Mouse (Mus musculus) hindbrain, postnatal 0 days (tissue): ENCODE data around the gene Phactr3. TPM values are rescaled to one million over a fixed set of nuclear protein-coding genes. Genes with fewer than 3 reads are reported as not detected.

Experiments
- ATAC-seq: fragments of 200-750 bp; cut with Nextera tagmentation; 2 replicates; pipeline ENCODE4 v1.8.0; 2017; ENCODE audit warnings: mild to moderate bottlenecking, moderate TSS enrichment, moderate library complexity
- DNase-seq: peaks from one replicate; pipeline ENCODE4 v3.0.0-alpha.2; 2015; ENCODE audit warnings: low spot score
- H3K27ac ChIP-seq: fragments of 300-500 bp; sonication (generic); 2 replicates; pipeline ENCODE4 v1.5.1; 2014; ENCODE audit warnings: mild to moderate bottlenecking
- H3K27me3 ChIP-seq: fragments of 300-500 bp; sonication (generic); 2 replicates; pipeline ENCODE4 v1.6.1; 2014; ENCODE audit warnings: low read length, mixed read lengths; ENCODE audit not compliant: insufficient read depth
- H3K36me3 ChIP-seq: fragments of 300-500 bp; sonication (generic); 2 replicates; pipeline ENCODE4 v1.6.1; 2014; ENCODE audit warnings: low read length, mixed read lengths; ENCODE audit not compliant: insufficient read depth
- H3K4me1 ChIP-seq: fragments of 300-500 bp; sonication (generic); 2 replicates; pipeline ENCODE4 v1.6.1; 2014; ENCODE audit warnings: antibody characterized with exemption, low read length, mixed read lengths; ENCODE audit not compliant: insufficient read depth
- H3K4me2 ChIP-seq: fragments of 300-500 bp; sonication (generic); 2 replicates; pipeline ENCODE4 v1.6.1; 2014; ENCODE audit warnings: low read depth, mild to moderate bottlenecking, low read length, moderate library complexity, mixed read lengths
- H3K4me3 ChIP-seq: fragments of 300-500 bp; sonication (generic); 2 replicates; pipeline ENCODE4 v1.5.1; 2014; ENCODE audit warnings: low read length
- H3K9ac ChIP-seq: fragments of 300-500 bp; sonication (generic); replicated peaks from 2 replicates; pipeline ENCODE4 v1.6.1; 2014; ENCODE audit warnings: mild to moderate bottlenecking, low read length, moderate library complexity, mixed read lengths
- H3K9me3 ChIP-seq: fragments of 300-500 bp; sonication (generic); 2 replicates; pipeline ENCODE4 v1.6.1; 2016; ENCODE audit warnings: low read length, mixed read lengths
- CTCF ChIP-seq: IDR thresholded peaks from 2 replicates; pipeline ENCODE4 v1.5.1; 2016; ENCODE audit warnings: antibody characterized with exemption, control low read depth, low read depth
- WGBS: fragments of 180-500 bp; shearing (Covaris S2); extraction: QIAGEN DNeasy Blood & Tissue Kit; methylation state at CpG from one replicate; pipeline ENCODE4 v1.1.7; 2014; 5-methylcytosine and 5-hydroxymethylcytosine counted together
- polyA plus RNA-seq: library from polyadenylated mRNA; unstranded; fragments of >200 nt; fragmentation: Nextera tagmentation; extraction: Ambion mirVana; gene quantifications from 2 replicates; pipeline ENCODE4 v1.2.1, GENCODE M21; 2015
- total RNA-seq: library from RNA; depleted of rRNA; stranded (reverse); fragments of >200 nt; gene quantifications from 2 replicates; pipeline ENCODE4 v1.2.3, GENCODE M21; 2014

Gene Phactr3
- total and polyA plus RNA-seq, 2 experiments from 2014 or later, result 66.2 to 92.7 TPM

DNA sequence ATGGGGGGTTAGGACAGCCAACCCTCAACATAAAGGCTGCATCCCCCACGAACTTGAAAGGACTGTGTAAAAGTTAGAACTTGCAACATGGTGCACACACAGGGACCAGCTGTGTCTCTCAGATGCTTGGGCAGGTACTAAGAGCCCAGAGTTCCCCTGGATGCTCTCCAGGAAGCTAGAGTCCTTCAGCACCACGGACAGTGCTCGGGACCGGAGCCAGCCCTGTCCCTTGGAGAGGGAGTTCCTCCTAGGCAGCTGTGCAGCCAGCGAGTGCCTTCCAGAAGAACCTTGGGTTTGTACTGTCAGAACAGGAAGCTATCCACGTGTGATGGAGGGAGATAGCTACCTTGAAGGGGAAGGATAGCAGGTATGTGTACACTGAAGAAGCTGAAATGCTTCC lies 158.4 kb downstream of the Phactr3 start:
- no peak for TF ChIP-seq CTCF
- WGBS, result 13% methylated on average over 6 of the region's 6 CpGs
- no peaks in the 10 kb centered on the region for H3K27me3 ChIP-seq
- H3K4me2 ChIP-seq, result no peak overlapping the region
- no peaks in the 10 kb centered on the region for H3K9me3 ChIP-seq
- ATAC-seq (no peak), DNase-seq (peak; percentile 53)
- no peak overlapping the region for H3K9ac ChIP-seq
- H3K36me3 ChIP-seq, result no peaks in the 10 kb centered on the region; the same call in 1 of the 2 replicates
- H3K4me3 ChIP-seq, result no peak overlapping the region
- H3K27ac ChIP-seq, result no peak overlapping the region
- H3K4me1 ChIP-seq, result no peaks in the 10 kb centered on the region

DNA sequence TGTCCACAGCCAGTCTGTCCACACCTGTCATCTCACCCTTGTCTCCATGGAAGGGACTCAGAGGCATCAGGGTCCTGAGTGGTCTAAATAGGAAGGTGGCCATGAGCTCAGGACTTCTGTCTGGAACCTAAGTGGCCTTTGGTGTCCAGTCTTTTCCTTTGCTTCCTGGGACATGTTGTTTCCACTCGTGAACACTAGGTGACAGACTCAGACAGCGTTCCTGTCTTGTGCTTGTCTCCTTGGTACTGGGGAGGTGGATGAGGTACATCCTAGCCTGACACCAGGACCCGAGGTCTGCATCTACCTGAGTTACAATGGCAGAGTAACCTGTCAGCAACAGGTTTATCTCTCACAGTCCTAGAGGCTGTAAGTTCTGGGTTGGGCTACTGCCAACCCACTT lies 162.4 kb downstream of the Phactr3 start:
- ATAC-seq, result no peak
- Histone ChIP-seq H3K27me3 (no peaks in the 10 kb centered on the region), H3K36me3 (no peaks in the 10 kb centered on the region), H3K4me2 (no peak overlapping the region), H3K4me1 (no peaks in the 10 kb centered on the region), H3K4me3 (no peak overlapping the region), H3K9ac (no peak overlapping the region), H3K27ac (no peak overlapping the region), H3K9me3 (no peaks in the 10 kb centered on the region)
- 55% methylated on average over 3 of the region's 3 CpGs for WGBS
- TF ChIP-seq CTCF, result peak; percentile 67
- DNase-seq, result no peak

DNA sequence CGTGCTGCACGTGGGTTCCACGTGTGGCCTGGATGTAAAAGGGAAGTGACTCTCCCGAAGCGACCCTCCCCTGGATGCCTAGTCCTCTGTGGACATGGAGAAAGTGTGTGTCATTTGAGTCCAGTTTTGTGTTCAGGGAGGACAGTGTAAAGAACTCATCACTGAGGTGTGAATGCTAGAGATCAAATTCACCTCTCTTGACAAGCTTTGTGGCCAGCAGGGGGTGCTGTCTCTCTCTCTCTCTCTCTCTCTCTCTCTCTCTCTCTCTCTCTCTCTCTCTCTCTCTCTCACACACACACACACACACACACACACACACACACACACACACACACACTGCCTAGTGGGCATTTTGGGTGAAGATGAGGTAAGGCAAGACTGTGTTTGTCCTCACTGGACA lies 168.5 kb downstream of the Phactr3 start:
- Histone ChIP-seq H3K27me3 (no peaks in the 10 kb centered on the region), H3K9me3 (no peaks in the 10 kb centered on the region), H3K4me2 (no peak overlapping the region), H3K4me3 (no peak overlapping the region), H3K36me3 (no peaks in the 10 kb centered on the region), H3K27ac (no peak overlapping the region), H3K9ac (no peak overlapping the region), H3K4me1 (no peaks in the 10 kb centered on the region)
- ATAC-seq (no peak), DNase-seq (peak; percentile 66)
- WGBS, result 84% methylated on average over 5 of the region's 5 CpGs
- TF ChIP-seq CTCF, result peak; percentile 69

DNA sequence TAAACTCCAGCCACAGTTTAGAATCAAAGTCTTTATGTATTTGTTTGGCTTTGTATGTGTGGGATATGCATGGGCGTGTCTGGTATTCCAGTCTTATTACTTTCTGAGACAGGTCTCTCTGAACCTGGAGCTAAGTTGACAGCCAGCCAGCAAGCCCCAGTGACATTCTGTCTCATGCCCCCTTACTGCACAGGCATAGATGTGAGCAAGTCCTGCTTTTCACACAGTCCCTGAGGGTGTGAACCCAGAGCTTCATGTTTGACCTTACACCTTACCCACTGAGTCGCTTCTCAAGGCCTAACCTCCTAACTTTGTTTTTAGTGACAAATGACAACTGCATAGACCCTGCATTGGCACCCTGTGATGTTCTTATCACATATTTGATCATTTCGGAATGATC lies 169.9 kb downstream of the Phactr3 start:
- no peak for ATAC-seq
- Histone ChIP-seq H3K4me2 (no peak overlapping the region), H3K4me1 (no peaks in the 10 kb centered on the region), H3K27ac (no peak overlapping the region), H3K27me3 (no peaks in the 10 kb centered on the region), H3K4me3 (no peak overlapping the region), H3K9me3 (no peaks in the 10 kb centered on the region), H3K9ac (no peak overlapping the region), H3K36me3 (no peaks in the 10 kb centered on the region)
- DNase-seq, result no peak
- WGBS, result 90% methylated on average over 3 of the region's 3 CpGs
- no peak for TF ChIP-seq CTCF

DNA sequence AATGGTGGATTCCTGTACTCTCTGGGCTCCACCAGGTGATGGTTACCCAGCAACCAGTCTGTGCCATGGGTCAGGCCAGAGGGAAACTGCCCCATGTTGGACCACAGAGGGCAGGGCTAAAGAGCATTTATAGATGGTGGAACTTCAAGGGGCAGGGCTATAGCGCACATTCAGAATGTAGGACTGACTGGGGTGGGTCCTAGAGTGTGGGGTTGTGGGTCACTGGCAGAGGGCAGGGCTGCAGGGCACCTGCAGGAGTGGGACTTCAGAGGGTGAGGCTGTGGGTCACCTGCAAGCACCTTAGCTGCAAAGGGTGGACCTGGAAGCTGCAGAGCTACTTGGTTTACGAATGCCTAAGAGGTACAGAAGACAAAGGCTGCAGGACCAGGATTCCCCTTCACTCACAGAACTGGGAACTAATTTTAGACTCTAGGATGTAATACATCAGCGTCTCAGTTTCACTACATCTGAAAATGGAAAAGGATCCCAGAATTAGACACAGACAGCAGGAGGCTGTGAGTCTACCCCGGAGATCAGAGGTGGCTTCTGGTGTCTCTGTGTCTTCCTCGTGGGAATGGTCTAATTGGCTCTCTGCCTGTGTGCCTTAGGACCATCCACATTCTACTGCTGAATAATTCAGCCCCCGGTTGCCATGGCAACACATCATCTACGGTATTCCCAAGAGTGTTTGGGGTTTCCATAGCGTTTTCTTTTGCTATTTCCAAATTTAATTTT lies 184.8 kb downstream of the Phactr3 start:
- no peak overlapping the region for H3K9ac ChIP-seq
- H3K4me3 ChIP-seq, result no peak overlapping the region
- 24% methylated on average over 8 of the region's 8 CpGs for WGBS
- no peak for TF ChIP-seq CTCF
- H3K27me3 ChIP-seq, result no peaks in the 10 kb centered on the region
- DNase-seq (peak; percentile 91), ATAC-seq (peak; percentile 73)
- peaks cover 18% of the 10 kb centered on the region; the same call in 1 of the 2 replicates for H3K4me1 ChIP-seq
- no peaks in the 10 kb centered on the region for H3K36me3 ChIP-seq
- H3K27ac ChIP-seq, result peak overlapping the region; percentile 55
- no peak overlapping the region for H3K4me2 ChIP-seq
- no peaks in the 10 kb centered on the region for H3K9me3 ChIP-seq

DNA sequence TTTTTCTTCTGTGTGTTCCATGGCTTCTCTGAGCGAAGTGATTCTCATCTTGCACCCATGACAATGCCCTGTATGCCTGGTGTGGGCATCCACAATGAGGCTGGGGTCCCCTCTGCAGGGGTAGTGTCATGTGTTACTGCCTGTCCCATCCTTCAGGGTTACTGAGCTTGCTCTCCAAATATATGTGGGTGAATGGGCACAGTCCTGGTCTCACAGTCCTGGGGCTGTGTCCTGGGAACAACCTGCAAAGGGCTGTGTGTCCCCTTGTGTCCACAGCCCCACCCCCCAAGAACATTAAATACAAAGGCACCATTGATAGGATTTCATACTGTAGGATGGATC lies 185.4 kb downstream of the Phactr3 start:
- H3K27me3 ChIP-seq, result no peaks in the 10 kb centered on the region
- H3K9me3 ChIP-seq, result no peaks in the 10 kb centered on the region
- peak; percentile 9 for DNase-seq
- H3K4me2 ChIP-seq, result no peak overlapping the region
- ATAC-seq, result peak; percentile 50
- WGBS, result 6% methylated on average over 1 of the region's 1 CpGs
- H3K27ac ChIP-seq, result peak overlapping the region; percentile 55; the same call in 1 of the 2 replicates
- no peak overlapping the region for H3K9ac ChIP-seq
- no peak for TF ChIP-seq CTCF
- no peak overlapping the region for H3K4me3 ChIP-seq
- no peaks in the 10 kb centered on the region for H3K36me3 ChIP-seq
- H3K4me1 ChIP-seq, result peaks cover 18% of the 10 kb centered on the region; the same call in 1 of the 2 replicates

DNA sequence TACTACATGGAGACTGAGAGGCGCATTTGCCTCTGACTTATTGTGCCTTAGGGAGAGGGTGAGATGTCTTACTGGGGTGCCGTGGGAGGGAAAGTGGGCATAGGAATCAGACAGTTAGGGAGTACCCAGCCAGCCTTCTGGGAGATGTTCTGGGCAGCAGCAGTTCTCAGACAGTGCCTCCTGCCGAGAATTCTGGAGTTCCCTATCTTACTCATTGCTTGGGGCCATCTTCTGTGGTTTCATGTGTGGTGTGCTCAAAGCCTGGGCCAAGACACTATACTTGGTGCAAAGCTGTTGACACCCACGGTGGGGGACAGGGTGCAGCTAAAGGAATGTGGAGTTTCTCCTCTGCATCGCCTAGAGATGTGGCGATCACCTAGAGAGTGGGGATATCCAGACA lies 185.9 kb downstream of the Phactr3 start:
- no peak overlapping the region for H3K4me3 ChIP-seq
- no peaks in the 10 kb centered on the region for H3K27me3 ChIP-seq
- ATAC-seq, result no peak
- no peaks in the 10 kb centered on the region for H3K36me3 ChIP-seq
- H3K27ac ChIP-seq, result no peak overlapping the region; the same call in 1 of the 2 replicates
- no peak for DNase-seq
- no peaks in the 10 kb centered on the region for H3K9me3 ChIP-seq
- TF ChIP-seq CTCF, result no peak
- 79% methylated on average over 6 of the region's 6 CpGs for WGBS
- H3K4me2 ChIP-seq, result no peak overlapping the region
- H3K4me1 ChIP-seq, result peaks cover 18% of the 10 kb centered on the region; the same call in 1 of the 2 replicates
- H3K9ac ChIP-seq, result no peak overlapping the region
